Mouse (Mus musculus): ENCODE data around the gene Tcp11. TPM values are rescaled to one million over a fixed set of nuclear protein-coding genes. Genes with fewer than 3 reads are reported as not detected.

The Tcp11 gene
- polyA plus RNA-seq, 1 experiment from 2014 or later = 1.6 TPM

DNA sequence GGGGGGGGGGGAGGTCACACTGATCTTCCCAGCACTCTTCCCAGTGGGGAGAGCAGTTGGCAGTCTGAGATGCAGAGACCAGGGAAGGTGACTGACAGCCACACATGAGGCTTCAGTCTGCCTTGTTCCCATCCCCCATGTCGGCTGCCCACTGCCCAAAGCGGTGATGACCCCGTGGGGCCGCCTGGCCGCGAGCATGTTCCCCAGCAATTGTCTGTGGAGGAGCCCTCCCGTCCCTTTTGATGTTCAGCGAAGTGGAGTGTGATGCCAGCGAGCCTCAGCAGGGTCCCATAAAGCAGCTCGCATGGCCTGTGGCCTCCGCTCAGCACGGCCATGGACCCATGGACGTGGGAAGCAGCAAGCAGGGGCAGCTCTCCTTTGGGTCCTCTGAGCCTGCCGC, 26.8 kb upstream of the Tcp11 start:
- no peak for ATAC-seq
- H3K4me3 ChIP-seq (ENCODE audit: low read length) = no peak overlapping the region
- H3K4me1 ChIP-seq (ENCODE audit: control insufficient read depth, insufficient read depth, low read length) = no peaks in the 10 kb centered on the region
- H3K27ac ChIP-seq (ENCODE audit: low read length) = no peak overlapping the region
- no peaks in the 10 kb centered on the region for H3K27me3 ChIP-seq (replicated peaks; ENCODE audit: control insufficient read depth, insufficient read depth, low read length)
- 24% methylated on average over 14 of the region's 14 CpGs for WGBS
- no peak overlapping the region for H3K4me2 ChIP-seq (ENCODE audit: low read depth, low read length)
- no peaks in the 10 kb centered on the region for H3K36me3 ChIP-seq (ENCODE audit: control insufficient read depth, insufficient read depth, low read length)
- no peaks in the 10 kb centered on the region for H3K9me3 ChIP-seq (ENCODE audit: control insufficient read depth, low read length)
- no peak overlapping the region for H3K9ac ChIP-seq (ENCODE audit: low read depth, low read length)

DNA sequence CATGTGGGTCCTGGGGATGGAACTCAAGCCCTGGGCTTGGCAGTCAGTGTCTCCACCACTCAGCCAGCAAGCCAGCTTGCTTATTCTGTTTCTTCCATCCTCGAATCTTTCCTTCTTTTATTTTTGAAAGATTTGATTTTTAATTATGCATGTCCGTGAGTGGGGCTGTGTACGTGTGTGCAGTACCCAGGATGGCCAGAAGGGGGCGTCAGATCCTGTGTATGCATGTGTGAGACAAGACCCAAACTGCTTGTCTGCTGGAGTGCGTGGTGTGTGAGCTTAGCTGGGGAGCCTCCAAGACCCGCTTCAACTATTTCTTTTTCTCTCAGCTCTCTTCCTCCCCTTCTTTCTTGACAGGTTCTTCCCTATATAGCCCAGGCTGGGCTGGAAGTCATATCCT, 25.9 kb upstream of the Tcp11 start:
- 82% methylated on average over 6 of the region's 6 CpGs for WGBS
- H3K27ac ChIP-seq (ENCODE audit: low read length) = no peak overlapping the region
- peaks cover 4% of the 10 kb centered on the region; the same call in 1 of the 2 replicates for H3K4me1 ChIP-seq (ENCODE audit: control insufficient read depth, insufficient read depth, low read length)
- H3K9me3 ChIP-seq (ENCODE audit: control insufficient read depth, low read length) = no peaks in the 10 kb centered on the region
- no peak overlapping the region for H3K4me2 ChIP-seq (ENCODE audit: low read depth, low read length)
- no peak overlapping the region for H3K4me3 ChIP-seq (ENCODE audit: low read length)
- H3K9ac ChIP-seq (ENCODE audit: low read depth, low read length) = no peak overlapping the region
- ATAC-seq = no peak
- no peaks in the 10 kb centered on the region for H3K27me3 ChIP-seq (replicated peaks; ENCODE audit: control insufficient read depth, insufficient read depth, low read length)
- no peaks in the 10 kb centered on the region for H3K36me3 ChIP-seq (ENCODE audit: control insufficient read depth, insufficient read depth, low read length)

DNA sequence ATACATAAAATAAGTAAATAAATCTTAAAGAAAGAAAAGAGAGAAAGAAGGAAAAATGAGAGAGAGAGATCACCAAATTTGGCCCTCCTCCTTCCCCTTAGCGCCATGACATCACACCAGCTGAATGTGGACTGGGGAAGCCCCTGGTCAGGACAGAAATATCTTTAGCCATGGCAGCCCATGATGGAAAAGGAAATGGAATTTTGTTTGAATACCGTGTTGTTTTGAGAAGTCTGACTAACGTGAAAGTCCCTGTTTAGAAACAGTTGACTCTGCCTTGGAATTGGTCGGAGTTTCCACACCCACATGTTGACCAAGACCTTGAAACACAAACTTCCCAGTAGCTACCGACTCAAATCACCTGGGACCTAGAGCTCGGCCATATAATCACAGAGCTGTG, 24.0 kb upstream of the Tcp11 start:
- Histone ChIP-seq H3K4me2 (ENCODE audit: low read depth, low read length) (no peak overlapping the region), H3K4me3 (ENCODE audit: low read length) (no peak overlapping the region), H3K27me3 (replicated peaks; ENCODE audit: control insufficient read depth, insufficient read depth, low read length) (no peaks in the 10 kb centered on the region), H3K27ac (ENCODE audit: low read length) (no peak overlapping the region), H3K9ac (ENCODE audit: low read depth, low read length) (no peak overlapping the region), H3K36me3 (ENCODE audit: control insufficient read depth, insufficient read depth, low read length) (no peaks in the 10 kb centered on the region), H3K4me1 (ENCODE audit: control insufficient read depth, insufficient read depth, low read length) (peaks cover 4% of the 10 kb centered on the region; the same call in 1 of the 2 replicates), H3K9me3 (ENCODE audit: control insufficient read depth, low read length) (no peaks in the 10 kb centered on the region)
- no peak for ATAC-seq
- 70% methylated on average over 6 of the region's 6 CpGs for WGBS

DNA sequence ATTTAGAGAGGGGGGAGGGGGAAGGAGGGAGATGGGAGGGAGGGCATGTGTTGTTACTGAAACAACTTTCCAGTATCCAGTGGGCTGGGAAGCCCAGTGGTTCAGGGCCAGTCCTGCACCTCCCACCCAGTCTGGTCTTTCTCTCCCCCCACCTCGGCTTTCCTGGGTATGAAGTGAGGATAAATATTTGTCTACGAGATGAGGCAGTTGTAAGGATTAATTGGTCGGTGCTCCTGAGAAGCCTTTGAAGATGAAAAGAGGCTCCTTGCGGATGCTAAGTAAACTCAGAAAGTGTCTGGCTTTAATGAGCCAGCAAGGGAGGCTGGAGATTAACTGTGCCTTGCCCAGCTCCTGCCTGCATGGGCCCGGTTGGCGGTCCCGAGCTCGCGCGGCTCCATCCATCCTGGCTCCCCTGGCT, 21.5 kb upstream of the Tcp11 start:
- Histone ChIP-seq H3K4me2 (ENCODE audit: low read depth, low read length) (no peak overlapping the region), H3K9ac (ENCODE audit: low read depth, low read length) (no peak overlapping the region), H3K36me3 (ENCODE audit: control insufficient read depth, insufficient read depth, low read length) (no peaks in the 10 kb centered on the region), H3K9me3 (ENCODE audit: control insufficient read depth, low read length) (no peaks in the 10 kb centered on the region), H3K4me1 (ENCODE audit: control insufficient read depth, insufficient read depth, low read length) (peaks cover 4% of the 10 kb centered on the region; the same call in 1 of the 2 replicates), H3K27me3 (replicated peaks; ENCODE audit: control insufficient read depth, insufficient read depth, low read length) (no peaks in the 10 kb centered on the region), H3K27ac (ENCODE audit: low read length) (no peak overlapping the region), H3K4me3 (ENCODE audit: low read length) (no peak overlapping the region)
- 24% methylated on average over 10 of the region's 10 CpGs for WGBS
- no peak for ATAC-seq

DNA sequence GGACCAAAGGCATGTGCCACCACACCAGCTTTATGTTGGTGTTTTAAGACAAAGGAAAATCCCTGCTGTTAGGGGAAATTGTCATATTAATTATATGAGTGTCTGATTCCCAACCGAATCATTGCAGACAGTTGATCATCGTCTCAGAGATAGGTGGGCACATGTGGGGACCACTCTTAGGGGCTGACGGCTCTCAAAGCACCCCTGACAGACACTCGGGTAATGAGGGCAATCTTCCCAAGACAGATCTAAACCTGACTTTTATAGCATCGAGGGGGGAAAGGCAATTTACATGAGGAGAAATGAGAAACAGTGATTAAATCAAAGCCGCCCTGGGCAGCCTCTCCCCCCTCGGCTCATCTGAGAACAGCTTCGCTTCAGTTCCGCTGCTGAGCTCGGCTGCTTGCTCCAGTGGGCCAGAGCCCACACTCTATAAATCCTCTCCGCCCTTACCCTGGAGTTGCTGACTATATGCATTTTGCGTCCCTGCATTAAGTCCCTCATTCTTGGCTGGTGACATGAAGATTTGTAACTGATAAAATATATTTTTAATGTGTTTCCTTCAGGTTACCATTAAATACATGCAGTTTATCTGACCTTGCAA, 20.9 kb upstream of the Tcp11 start:
- no peak for ATAC-seq
- Histone ChIP-seq H3K4me1 (ENCODE audit: control insufficient read depth, insufficient read depth, low read length) (peaks cover 4% of the 10 kb centered on the region; the same call in 1 of the 2 replicates), H3K4me2 (ENCODE audit: low read depth, low read length) (no peak overlapping the region), H3K36me3 (ENCODE audit: control insufficient read depth, insufficient read depth, low read length) (no peaks in the 10 kb centered on the region), H3K9ac (ENCODE audit: low read depth, low read length) (no peak overlapping the region), H3K9me3 (ENCODE audit: control insufficient read depth, low read length) (no peaks in the 10 kb centered on the region), H3K27ac (ENCODE audit: low read length) (no peak overlapping the region), H3K4me3 (ENCODE audit: low read length) (no peak overlapping the region), H3K27me3 (replicated peaks; ENCODE audit: control insufficient read depth, insufficient read depth, low read length) (no peaks in the 10 kb centered on the region)
- 34% methylated on average over 12 of the region's 12 CpGs for WGBS

DNA sequence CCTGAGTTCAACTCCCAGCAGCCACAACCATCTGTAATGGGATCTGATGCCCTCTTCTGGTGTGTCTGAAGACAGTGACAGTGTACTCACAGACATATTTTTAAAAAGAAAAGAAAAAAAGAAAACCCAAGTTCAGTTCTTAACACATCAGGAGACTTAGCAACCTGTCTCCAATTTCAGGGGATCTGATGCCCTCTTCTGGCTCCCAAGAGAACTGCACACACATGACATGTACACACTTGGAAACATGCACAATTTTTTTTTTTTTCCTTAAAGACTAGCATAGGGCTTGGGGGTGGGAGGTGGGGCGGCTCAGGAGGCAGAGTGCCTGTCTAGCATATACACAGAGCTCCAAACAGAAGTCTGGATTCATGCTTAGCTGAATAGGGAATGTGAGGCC, 20.2 kb upstream of the Tcp11 start:
- WGBS = 100% methylated on average over 1 of the region's 1 CpGs
- Histone ChIP-seq H3K4me1 (ENCODE audit: control insufficient read depth, insufficient read depth, low read length) (peaks cover 4% of the 10 kb centered on the region; the same call in 1 of the 2 replicates), H3K9ac (ENCODE audit: low read depth, low read length) (no peak overlapping the region), H3K9me3 (ENCODE audit: control insufficient read depth, low read length) (no peaks in the 10 kb centered on the region), H3K27ac (ENCODE audit: low read length) (no peak overlapping the region), H3K4me2 (ENCODE audit: low read depth, low read length) (no peak overlapping the region), H3K27me3 (replicated peaks; ENCODE audit: control insufficient read depth, insufficient read depth, low read length) (no peaks in the 10 kb centered on the region), H3K4me3 (ENCODE audit: low read length) (no peak overlapping the region), H3K36me3 (ENCODE audit: control insufficient read depth, insufficient read depth, low read length) (no peaks in the 10 kb centered on the region)
- no peak for ATAC-seq

DNA sequence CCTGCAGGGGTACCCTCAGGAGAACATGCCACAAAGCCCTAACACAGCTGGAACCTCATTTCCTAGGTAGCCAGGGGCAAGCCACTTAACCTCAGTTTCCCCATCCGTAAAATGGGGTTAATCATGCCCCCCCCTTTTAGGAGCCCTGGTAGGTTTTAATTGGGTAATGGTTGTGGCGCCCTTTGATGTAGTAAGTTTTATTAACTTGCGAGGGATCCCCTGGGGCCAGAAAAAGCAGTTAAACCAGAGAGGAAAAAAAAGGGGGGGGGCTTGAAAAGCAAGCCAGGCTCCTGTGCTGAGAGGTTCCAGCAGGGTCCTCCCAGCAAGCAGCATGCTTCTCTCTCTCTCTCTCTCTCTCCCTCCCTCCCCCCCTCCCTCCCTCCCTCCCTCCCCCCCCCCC, 18.6 kb upstream of the Tcp11 start:
- no peak for ATAC-seq
- WGBS = 56% methylated on average over 3 of the region's 3 CpGs
- H3K36me3 ChIP-seq (ENCODE audit: control insufficient read depth, insufficient read depth, low read length) = no peaks in the 10 kb centered on the region
- H3K9me3 ChIP-seq (ENCODE audit: control insufficient read depth, low read length) = no peaks in the 10 kb centered on the region
- H3K4me3 ChIP-seq (ENCODE audit: low read length) = no peak overlapping the region
- no peaks in the 10 kb centered on the region for H3K27me3 ChIP-seq (replicated peaks; ENCODE audit: control insufficient read depth, insufficient read depth, low read length)
- H3K27ac ChIP-seq (ENCODE audit: low read length) = no peak overlapping the region
- H3K9ac ChIP-seq (ENCODE audit: low read depth, low read length) = no peak overlapping the region
- H3K4me2 ChIP-seq (ENCODE audit: low read depth, low read length) = no peak overlapping the region
- peaks cover 4% of the 10 kb centered on the region; the same call in 1 of the 2 replicates for H3K4me1 ChIP-seq (ENCODE audit: control insufficient read depth, insufficient read depth, low read length)

DNA sequence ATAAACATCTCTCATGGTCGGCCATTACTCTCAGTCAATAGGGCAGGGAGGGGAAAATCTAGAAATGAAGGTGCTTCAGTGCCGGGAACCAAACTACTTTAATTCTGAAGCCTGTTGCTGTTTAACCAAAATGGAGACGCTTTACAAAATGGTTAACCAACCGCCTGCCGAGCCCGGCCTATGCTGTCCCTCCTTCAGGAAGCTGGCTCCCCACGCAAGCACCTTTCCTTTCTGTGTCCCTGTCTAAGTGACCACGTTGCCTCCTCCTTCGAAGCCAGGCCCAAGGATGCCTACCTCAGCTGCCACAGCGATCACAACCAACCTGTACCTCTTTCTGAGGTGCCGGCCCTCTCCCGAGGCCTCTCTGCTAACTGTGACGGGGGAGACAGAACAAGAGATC, 16.9 kb upstream of the Tcp11 start:
- H3K4me3 ChIP-seq (ENCODE audit: low read length) = no peak overlapping the region
- H3K4me1 ChIP-seq (ENCODE audit: control insufficient read depth, insufficient read depth, low read length) = peaks cover 4% of the 10 kb centered on the region; the same call in 1 of the 2 replicates
- H3K36me3 ChIP-seq (ENCODE audit: control insufficient read depth, insufficient read depth, low read length) = no peaks in the 10 kb centered on the region
- no peak for ATAC-seq
- no peak overlapping the region for H3K9ac ChIP-seq (ENCODE audit: low read depth, low read length)
- H3K4me2 ChIP-seq (ENCODE audit: low read depth, low read length) = no peak overlapping the region
- H3K27ac ChIP-seq (ENCODE audit: low read length) = no peak overlapping the region
- 0 out of 2 replicates have a peak, but pooled peaks cover 3% of the 10 kb centered on the region for H3K9me3 ChIP-seq (ENCODE audit: control insufficient read depth, low read length)
- 80% methylated on average over 13 of the region's 13 CpGs for WGBS
- no peaks in the 10 kb centered on the region for H3K27me3 ChIP-seq (replicated peaks; ENCODE audit: control insufficient read depth, insufficient read depth, low read length)

DNA sequence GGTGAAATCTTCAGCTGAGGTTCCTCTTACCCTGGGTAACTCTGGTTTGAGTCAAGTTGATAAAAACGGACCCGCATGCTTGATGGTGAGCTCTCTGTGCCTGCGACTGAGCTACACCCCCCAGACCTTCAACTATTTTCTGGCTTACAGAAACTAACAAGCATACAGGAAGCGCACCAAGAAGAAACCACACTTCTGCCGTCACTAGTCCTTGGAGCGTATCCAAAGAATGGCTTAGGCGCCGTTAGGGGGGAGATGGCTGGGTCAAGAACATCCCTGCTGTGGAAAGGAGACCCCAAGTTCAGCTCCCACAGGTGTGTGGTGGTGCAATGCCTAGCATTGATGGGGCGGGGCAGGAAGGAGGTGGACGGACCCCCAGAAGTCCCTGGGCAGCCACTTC, 16.0 kb upstream of the Tcp11 start:
- H3K4me3 ChIP-seq (ENCODE audit: low read length) = no peak overlapping the region
- 0 out of 2 replicates have a peak, but pooled peaks cover 3% of the 10 kb centered on the region for H3K9me3 ChIP-seq (ENCODE audit: control insufficient read depth, low read length)
- no peak overlapping the region for H3K9ac ChIP-seq (ENCODE audit: low read depth, low read length)
- H3K27me3 ChIP-seq (replicated peaks; ENCODE audit: control insufficient read depth, insufficient read depth, low read length) = no peaks in the 10 kb centered on the region
- WGBS = 77% methylated on average over 10 of the region's 10 CpGs
- no peaks in the 10 kb centered on the region for H3K4me1 ChIP-seq (ENCODE audit: control insufficient read depth, insufficient read depth, low read length)
- no peak overlapping the region for H3K27ac ChIP-seq (ENCODE audit: low read length)
- no peak for ATAC-seq
- no peak overlapping the region for H3K4me2 ChIP-seq (ENCODE audit: low read depth, low read length)
- no peaks in the 10 kb centered on the region for H3K36me3 ChIP-seq (ENCODE audit: control insufficient read depth, insufficient read depth, low read length)

DNA sequence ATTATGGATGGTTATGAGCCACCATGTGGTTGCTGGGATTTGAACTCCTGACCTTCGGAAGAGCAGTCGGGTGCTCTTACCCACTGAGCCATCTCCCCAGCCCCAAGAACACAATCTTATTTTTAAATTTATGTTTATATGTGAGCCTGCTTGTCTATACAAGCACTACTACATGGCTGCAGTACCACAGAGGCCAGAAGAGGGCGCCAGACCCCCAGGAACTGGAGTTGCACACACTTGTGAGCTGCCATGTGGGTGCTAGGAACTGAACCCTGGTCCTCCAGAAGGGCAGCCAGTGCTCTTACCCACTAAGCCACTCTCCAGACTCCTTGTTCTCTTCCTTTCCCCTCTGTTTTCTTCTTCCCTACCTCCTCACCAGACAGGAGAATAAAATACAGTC, 13.4 kb upstream of the Tcp11 start:
- Histone ChIP-seq H3K4me3 (ENCODE audit: low read length) (no peak overlapping the region), H3K4me1 (ENCODE audit: control insufficient read depth, insufficient read depth, low read length) (no peaks in the 10 kb centered on the region), H3K9me3 (ENCODE audit: control insufficient read depth, low read length) (0 out of 2 replicates have a peak, but pooled peaks cover 3% of the 10 kb centered on the region), H3K27me3 (replicated peaks; ENCODE audit: control insufficient read depth, insufficient read depth, low read length) (no peaks in the 10 kb centered on the region), H3K4me2 (ENCODE audit: low read depth, low read length) (no peak overlapping the region), H3K27ac (ENCODE audit: low read length) (no peak overlapping the region), H3K9ac (ENCODE audit: low read depth, low read length) (no peak overlapping the region), H3K36me3 (ENCODE audit: control insufficient read depth, insufficient read depth, low read length) (no peaks in the 10 kb centered on the region)
- ATAC-seq = no peak
- 82% methylated on average over 3 of the region's 3 CpGs for WGBS

All from intestine, embryonic 16.5 days (tissue).